Mouse (Mus musculus) cerebellum, adult 18-20 months (tissue): ENCODE results near the gene Tln2.
"Not testable (repeated sequence)": the region's sequence is repeated elsewhere in the genome, so short reads cannot be mapped to it uniquely, and the experiment has no call there.

Experiments
- DNase-seq, 2 experiments: peaks; one replicate each; pipeline ENCODE4 v3.0.0; 2021

Tln2 gene

DNA sequence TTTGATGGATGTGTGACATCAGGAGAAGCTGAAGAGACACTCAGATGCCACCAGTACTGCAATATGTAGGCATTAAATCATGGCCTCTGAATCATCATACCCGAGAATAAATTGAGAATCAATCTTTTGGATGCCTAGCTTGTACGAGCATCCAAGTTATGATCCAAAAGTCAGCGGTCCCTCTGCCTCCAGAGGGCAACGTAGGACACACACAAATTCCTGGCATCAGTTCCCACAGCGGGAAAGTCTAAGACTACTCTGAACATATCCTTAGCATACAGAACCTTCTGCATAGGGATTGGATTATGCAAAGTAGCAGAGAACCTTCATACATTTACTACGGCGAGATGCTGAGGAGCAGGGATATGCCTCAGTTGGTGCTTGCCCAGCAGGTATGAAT is 210.5 kb downstream of the Tln2 start:
- no peak for DNase-seq

- no peak for DNase-seq
Observed at GRCm38 (mm10) chr9:67347184-67347583, 212.3 kb downstream of the Tln2 start.

- DNase-seq = no peak
Observed at GRCm38 (mm10) chr9:67331281-67331680, 228.2 kb downstream of the Tln2 start.

GRCm38 (mm10) chr9:67328451-67328850 is 231.1 kb downstream of the Tln2 start:
- no peak for DNase-seq

DNA sequence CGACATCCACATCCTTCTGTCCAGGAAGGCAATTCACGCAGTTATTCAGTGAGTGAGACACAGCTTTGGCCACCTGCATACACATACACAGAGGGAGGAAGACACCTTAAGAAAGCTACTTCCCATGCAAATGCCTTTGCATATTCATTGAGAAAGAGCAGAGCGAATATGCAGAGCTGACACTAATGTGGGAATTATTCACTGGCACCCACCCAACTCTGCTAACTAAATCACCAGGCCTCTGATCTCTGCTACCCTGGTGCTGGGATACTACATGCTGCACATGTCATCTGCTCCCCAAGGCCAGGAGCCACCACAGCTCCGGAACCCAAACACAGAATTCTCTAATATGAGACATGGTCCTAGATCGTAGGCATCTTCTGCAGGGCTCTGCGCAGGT is 237.6 kb downstream of the Tln2 start:
- DNase-seq = no peak

DNA sequence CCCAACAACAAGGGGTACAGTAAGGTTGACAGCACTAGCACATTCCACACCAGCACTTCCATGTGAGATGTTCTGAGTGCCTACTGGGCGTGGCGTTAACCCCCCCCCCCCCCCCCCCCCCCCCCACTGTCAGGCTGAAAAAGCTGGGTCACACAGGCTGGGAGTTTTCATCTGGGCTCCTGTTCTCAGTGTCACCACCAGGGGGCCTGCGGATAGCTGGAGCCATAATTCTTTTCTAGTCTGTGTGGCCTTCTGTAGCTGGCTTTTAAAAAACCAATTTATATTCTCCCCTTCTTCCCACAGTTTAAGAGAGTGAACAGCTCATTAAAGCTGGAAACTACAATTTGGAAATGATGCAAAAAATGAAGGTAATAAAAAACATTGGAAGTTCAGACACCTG is 244.1 kb downstream of the Tln2 start:
- peak; percentile 32 to 49 for DNase-seq

DNA sequence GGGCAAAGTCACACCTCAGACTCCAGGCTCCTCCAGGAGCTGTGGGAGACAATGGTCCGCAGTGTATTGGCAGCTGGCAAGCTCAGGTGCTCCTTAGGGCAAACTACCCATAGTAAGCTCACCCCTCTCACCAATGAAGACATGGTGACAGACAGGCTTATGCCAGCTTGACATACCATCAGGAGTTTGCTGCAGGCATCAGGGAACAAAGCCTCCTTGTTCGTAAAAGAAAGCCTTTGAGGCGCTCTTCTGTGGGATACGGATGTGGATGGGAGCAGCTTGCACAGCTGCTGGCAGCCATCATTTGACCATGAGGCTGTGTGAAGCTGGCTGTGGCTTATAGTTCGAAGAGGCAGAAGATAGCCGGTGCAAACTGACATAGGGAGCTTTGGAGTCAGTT is 254.5 kb downstream of the Tln2 start:
- no peak for DNase-seq

DNA sequence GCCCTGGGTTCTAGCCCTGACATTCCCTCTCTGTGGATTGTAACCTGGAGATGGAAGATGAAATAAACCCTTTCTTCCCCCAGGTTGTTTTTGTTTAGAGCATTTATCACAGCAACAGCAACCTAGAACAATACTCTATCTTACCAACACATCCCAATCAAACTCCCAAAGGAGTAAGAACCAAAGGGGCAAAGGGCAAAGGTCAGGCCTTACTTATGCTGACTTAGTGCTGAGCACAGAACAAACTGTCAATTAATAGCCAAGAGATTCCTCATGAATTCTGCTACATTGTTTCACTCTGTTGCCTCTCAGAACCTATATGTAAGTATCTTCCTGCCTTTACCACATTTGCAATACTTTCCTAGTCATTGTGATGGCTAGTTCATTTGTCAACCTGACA is 255.5 kb downstream of the Tln2 start:
- DNase-seq = no peak

GRCm38 (mm10) chr9:67303038-67303437 is 256.5 kb downstream of the Tln2 start:
- DNase-seq = no peak

- DNase-seq = peak; percentile 24 to 25
Observed at GRCm38 (mm10) chr9:67302386-67302989, 257.0 kb downstream of the Tln2 start.

GRCm38 (mm10) chr9:67301571-67301970 is 257.9 kb downstream of the Tln2 start:
- no peak for DNase-seq

GRCm38 (mm10) chr9:67300769-67301168 is 258.7 kb downstream of the Tln2 start:
- no peak for DNase-seq

DNA sequence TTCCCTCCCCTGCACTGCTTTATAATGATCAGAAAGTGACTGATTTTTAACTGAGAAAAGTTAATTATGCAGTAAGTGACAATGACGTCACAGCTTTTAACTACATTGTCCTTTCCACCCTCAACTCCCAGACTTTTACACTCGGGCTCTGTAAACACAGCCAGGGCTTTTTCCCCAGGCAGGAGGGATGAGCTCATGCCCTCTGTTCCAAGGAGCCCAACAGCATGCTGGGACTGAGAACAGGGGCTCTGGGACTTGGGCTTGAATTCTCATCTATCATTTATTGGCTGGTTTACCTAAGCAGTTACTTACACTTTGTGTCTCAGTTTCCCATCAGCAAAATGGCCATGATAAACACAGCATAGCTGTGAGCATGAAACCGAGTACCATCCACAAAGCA is 259.2 kb downstream of the Tln2 start:
- no peak for DNase-seq

- no peak for DNase-seq
Observed at GRCm38 (mm10) chr9:67299164-67299563, 260.3 kb downstream of the Tln2 start.

DNA sequence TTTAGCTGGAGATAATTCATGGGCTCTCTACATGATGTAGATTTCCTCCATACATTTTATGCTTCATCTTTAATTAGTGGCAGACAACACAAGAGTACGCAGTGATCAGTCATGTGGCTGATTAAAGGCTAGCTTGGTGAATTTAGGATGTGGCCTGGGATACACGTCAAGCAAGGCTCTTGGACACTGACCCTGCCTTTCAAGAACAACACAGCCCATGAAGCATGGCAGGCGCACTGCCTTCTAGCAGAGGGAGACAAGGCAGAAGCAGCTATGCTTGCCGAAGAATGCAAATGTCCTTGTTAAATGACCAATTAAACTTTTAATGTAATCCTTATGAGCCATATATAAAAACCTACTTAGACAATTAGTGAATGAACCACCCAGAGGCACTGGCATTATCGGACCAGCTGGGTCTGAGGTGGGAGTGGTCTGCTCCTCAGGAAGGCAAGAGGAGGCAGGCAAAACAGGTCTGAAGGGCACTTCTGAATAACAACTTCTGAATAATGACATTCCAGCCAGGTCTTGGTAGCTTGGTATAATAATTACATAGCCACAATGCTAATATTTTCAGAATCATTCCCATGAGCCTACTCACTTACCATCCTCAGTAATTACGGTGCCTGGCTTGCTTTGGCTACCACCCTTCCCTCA is 262.1 kb downstream of the Tln2 start:
- DNase-seq = no peak

DNA sequence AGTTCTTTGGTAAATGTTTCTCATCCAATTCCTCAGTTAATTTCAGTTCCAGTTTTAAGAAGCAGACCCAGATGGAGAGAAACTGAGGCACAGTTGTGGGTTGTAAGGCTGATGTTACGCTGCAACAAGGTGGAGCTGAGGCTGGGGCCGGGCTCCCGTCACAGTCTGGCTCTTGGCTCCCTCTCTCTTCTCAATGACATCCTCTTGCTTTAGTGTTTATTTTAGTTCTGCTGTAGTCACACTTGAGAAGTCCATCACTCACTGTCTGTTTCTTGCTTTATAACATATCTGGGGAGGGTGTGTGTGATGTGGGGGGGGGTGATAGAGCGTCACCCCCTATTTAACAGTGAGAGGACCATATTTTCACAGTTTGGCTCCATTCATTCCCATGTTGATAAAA is 272.0 kb downstream of the Tln2 start:
- no peak for DNase-seq

GRCm38 (mm10) chr9:67286801-67287200 is 272.7 kb downstream of the Tln2 start:
- no peak for DNase-seq

GRCm38 (mm10) chr9:67285544-67285943 is 274.0 kb downstream of the Tln2 start:
- no peak for DNase-seq

- no peak for DNase-seq
Observed at GRCm38 (mm10) chr9:67281812-67282211, 277.7 kb downstream of the Tln2 start.

DNA sequence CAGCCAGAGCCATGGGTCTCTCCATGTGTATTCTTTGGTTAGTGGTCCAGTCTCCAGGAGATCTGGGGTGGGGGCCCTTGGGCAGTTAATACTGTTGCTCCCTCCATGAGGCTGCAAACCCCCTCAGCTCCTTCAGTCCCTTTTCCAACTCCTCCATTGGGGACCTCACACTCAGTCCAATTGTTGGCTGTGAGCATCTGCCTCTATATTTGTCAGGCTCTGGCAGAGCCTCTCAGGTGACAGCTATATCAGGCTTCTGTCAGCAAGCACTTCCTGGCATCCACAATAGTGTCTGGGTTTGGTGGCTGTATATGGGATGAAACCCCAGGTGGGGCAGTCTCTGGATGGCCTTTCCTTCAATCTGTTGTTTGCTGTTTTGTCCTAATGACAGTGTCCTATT is 279.2 kb downstream of the Tln2 start:
- not testable (repeated sequence) for DNase-seq

DNA sequence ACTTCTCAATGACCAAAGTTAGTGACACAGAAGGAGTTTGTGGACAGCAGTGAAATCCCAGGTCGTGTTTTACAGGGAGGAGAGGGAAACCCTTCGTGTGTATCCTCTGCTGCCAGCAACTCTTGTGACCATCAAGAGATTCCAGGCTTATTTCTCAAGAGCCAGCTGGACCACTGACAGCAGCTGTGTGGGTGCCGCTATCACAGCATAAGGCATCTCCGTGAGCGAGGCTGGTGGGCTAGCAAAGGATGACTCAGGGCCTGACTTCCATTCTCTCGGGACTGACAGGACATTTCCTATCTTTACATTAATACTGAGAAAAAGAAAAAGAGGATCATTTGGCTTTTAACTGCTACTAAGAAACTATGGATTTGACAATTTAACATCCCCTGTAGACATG is 283.1 kb downstream of the Tln2 start:
- no peak for DNase-seq

DNA sequence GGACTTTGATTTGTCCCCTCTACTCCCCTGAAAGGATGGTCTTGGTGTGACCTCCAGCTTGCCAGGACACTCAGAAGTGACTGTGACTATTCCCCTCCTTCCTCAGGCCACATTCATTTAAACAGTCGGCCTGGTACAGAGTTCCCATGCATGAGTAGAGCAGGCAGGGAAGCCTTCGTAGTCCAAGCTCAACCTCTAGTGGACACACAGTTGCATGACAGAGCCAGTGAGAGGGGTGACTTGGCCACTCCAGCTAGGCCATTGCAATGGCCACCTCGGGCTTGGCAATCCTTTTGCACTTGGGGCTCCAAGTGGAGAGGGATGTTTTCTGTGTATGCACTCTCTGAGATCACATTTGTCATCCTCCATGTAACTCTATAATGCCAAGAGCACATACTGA is 285.2 kb downstream of the Tln2 start:
- DNase-seq = no peak

DNA sequence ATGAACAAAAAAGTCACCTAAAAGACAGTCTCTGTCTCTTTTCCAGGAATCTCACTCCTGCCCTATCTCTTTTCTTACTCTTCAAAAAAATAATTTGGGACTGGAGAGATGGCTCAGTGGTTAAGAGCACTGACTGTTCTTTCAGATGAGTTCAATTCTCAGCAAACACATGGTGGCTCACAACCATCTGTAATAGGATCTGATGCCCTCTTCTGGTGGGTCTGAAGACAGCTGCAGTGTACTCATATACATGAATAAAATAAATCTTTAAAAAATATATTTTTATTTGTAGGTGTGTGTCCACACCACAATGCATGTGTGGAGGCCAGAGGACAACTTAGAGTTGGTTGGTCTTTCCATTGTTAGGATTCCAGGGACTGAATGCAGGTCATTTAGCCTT is 286.1 kb downstream of the Tln2 start:
- DNase-seq = no peak

DNA sequence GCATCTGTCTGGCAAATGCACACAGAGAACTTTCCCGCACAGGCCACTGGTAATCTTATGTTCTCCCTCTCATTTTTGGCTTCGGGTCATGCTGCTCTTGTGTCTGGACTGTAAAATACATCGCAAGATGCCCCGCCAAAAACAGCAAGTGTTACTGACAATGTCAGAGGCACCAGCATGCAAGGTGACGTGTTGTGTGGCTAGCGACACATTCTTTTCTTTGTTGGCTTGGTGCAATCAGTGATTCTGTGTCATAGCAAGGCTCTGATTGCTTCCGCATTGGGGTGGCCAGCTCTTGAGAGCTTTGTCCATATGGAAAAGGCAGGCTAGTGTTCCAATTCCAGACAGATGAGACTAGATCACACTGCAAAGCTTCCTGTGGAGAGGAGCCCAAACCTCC is 288.8 kb downstream of the Tln2 start:
- no peak for DNase-seq

GRCm38 (mm10) chr9:67270061-67270595 is 289.4 kb downstream of the Tln2 start:
- DNase-seq = no peak
